Mouse (Mus musculus) Muller cell, postnatal 12 days (primary cell): ENCODE results near the gene Slco3a1.

Experiments
- DNase-seq: peaks from one replicate; pipeline ENCODE4 v3.0.0-alpha.2; 2015; ENCODE audit errors: inconsistent ontology term

Slco3a1 gene

DNA sequence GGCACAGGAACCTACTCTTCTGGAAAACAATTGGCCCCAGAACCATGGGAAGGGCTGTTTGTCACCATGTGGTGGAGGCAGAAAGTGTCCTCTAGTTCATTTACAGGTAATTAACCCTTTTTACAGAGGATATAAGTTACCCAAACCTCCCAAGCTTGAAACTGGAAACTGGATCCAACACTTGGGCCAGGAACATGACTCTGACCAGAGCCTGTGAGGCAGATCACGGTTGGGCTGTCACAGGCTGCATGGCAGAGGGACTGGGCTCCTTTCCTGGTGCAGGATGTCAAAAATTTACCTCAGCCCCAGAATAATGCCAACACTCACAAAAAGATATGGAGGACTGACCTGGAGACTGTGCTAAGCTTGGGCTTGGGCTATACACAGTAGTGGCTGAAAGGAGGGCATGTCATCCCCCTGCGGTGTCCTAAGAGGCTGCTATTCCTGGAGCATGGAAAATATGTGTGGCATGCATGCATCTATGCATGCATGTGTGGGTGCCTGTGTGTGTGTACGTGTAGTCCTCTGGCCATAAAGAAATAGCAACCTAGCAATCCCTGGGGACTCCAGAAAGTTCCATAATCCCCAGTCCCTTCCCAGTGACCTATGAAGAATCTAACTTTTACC is 171.4 kb downstream of the Slco3a1 start:
- no peak for DNase-seq

DNA sequence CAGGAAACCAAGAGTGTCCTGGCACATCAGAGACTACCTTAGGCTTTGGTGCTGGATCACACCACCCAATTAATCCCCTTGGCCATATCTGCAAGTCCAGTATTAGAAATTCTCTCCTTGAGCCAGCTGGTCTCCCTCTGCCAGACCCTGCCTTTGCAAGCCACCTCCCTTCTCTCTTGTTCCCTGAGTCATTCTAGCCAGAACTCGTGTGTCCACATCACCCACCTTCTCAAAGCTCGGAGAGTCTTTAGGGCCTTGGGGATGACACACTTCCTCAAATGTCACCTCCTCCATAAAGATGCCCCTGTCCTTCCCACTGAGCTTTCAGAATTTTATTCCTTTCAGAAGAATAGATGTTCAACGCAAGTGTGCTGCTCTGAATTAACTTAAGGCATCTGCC is 172.3 kb downstream of the Slco3a1 start:
- peak; percentile 51 for DNase-seq

DNA sequence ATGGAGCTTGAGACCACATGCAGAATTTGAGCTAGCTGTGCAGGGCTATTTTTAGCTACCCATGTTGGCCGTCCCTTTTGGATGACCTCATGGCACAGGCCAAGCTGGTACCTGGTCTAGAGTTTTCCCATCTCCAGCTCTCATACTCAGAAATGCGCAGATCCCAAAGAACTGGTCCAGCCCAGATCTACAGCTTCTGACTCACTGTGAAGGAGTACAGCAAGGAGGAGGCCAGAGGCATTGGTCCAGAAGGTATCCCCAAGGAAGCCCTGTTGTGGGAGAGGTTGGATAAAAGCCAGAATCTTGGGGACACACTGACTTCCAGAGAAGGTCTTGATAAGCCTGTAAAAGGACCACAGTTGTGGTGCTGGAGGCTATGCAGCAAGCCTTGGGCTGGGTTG is 172.7 kb downstream of the Slco3a1 start:
- DNase-seq: peak; percentile 22

DNA sequence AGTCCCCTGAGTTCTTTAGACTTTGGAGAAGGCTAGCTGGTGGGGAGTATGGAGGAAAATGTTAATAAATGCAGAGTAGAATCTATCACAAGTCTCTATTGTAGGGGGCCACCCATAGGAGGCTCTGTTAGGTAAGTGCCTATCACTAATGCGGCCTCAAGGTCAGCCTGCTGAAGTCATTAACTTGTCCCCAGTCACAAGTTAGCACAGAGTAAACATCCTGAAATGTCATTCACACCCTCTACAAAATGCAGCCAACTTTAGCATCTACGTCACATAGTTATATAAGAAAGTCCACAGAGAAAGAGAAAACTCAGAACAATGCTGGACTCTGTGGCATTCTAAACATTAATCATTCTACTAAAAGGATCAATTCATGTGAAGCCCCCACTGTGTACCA is 173.5 kb downstream of the Slco3a1 start:
- DNase-seq: no peak

DNA sequence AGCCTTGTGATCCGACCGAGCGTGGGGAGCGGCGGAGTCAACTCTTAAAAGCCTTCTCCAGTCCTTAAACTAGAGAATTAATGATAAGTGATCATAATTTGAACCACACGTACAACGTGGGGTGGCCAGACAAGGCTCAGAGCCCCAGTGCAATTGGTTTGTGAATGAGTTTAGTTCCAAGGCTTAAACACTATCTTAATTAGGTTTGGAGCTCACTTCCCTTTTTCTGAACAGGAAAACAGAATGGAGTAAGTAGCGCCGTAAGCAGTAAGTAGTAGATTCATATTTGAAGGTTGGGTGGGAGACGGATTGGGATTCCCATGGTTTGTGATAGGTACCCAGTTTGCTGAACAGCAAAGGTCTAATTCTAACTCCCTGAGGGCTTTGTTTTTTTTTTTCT is 176.7 kb downstream of the Slco3a1 start:
- DNase-seq: no peak

DNA sequence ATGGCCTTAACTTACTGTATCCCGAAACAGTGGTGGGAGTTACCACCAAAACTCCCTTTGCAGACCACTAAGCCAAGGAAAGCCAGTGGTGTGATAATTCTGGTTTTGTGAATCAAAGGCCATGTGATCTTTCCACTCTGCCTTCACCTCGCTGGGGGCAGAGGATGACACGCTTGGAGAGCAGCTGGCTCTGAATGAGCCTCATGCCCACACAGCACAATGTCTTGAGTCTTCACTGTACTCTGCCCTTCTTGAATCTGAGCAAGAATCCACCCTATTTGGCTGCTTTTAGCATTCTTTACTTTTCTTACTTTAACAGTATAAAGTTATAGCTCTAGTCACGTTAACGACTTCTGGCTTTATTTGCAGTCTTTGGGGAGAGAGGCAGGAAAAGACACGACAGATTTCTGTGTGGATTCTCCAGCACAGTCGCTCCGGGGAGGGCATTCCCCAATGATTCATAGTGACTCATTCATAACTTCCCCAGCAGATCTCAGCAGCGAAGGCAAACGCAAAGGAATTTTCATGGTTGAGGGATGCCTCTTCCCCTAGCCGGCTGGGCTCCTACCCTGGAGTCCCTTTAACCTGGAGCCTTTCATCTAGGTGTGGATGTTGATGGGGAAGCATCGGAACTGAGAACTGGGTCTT is 178.1 kb downstream of the Slco3a1 start:
- peak; percentile 91 for DNase-seq

DNA sequence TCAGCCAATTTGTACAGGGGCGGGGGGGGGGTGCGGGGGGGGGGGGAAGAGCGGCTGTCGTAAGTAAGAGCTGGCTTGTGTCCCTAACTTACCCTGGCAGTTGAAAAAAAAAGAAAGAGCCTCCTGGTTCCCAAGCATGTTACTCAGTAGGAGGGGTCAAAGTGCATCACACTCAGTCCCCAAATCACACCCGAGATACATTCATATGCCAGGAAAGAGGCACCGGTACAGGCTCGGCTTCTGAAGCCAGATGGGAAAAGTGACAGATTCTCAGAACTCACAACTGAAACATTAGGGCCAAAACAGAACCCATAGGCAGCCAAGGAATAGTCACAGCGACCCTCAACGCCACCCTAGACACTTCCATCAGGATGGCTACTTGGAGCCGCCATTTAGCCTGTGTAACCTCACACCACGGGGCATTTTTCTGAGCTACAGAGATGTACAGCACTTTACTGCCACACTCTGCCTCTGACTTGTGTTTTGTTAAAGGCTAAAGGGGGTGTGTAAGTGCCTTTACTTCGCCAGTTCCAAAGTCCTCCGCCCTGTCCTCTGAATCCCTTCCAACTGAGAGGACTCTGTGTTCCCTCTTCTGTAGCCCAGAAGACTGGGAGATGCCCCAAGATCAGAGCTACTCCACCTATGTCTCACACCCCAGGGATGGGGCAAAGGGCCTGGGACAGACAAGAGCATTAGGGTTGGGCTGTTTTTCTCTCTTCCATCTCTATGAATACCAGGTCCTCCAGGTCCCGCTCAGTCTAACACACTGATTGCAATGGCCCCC is 179.2 kb downstream of the Slco3a1 start:
- no peak for DNase-seq

DNA sequence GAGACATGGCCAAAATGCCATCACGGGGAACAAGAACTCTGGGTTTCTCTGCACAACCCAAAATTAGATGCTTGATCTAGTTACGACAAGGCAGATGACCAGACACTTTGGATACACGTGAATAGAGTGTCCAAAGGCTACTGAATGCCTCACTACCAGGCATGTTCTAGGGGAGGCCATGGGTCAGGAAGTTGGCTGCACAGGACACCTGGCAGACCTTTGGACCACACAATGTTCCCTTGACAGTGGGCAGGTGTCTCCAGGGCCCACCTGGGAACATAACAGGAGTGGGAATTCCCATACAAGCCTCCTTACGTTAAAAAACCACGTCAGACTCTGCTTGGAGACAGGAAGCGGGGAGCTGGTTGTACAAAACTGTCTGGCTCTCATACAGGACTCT is 181.5 kb downstream of the Slco3a1 start:
- DNase-seq: no peak

DNA sequence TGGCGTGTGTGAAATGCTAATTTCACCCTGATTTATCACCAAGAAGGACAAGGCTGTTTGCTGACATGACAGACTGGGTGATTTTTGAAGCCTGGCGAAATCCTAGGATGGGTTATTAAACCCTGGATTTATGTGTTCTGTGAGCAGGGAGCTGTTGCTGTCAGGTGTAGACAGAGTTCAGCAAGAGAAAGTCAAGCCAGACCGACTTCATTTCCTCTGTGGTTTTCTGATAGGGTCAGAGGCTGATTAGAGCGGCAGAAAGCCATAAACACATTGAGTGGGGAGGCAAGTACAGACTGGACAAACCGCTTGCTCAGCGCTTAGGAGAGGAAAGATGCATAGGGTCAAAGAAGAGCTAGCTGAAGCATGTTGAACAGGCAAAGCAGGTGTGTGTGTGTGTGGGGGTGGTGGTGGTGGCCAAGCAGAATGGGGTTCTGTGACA is 182.4 kb downstream of the Slco3a1 start:
- no peak for DNase-seq

DNA sequence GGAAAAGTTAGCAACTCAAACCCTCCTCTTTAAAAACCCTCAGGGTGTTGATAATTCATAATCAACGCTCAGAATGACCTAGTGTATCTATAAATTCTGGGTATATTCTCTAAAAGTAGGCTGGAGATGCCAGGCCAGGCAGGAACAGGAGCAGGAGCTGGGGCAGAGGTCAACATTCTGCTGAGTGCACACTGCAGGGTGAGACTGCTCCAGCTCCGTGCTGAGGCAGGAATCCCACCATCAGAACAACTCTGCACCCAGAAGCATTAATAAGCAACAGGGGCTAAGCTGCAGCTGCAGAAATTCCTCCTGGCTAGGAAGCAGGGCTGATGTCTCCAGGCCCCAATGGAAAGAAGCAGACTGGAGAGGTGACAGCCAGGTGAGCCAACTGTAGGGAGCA is 182.9 kb downstream of the Slco3a1 start:
- DNase-seq: no peak

DNA sequence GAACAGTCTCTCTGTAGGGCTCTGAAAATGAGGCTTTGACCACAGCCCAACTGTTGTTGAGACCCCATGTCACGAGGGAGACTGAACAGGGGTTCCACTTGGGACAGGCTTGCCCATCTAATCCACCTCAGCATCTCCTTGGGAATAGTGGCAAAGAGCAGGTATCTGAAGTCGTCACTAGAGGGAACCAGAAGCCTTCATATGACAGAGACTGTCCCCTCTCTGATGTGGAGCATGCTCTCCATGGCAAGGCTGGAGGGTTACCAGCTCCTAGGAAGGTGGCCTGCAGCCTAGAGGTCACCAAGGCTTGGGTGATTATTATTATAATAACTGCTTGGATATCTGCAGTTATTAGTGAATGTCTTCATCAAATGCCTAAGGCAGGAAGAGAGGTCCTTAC is 183.4 kb downstream of the Slco3a1 start:
- peak; percentile 57 for DNase-seq

DNA sequence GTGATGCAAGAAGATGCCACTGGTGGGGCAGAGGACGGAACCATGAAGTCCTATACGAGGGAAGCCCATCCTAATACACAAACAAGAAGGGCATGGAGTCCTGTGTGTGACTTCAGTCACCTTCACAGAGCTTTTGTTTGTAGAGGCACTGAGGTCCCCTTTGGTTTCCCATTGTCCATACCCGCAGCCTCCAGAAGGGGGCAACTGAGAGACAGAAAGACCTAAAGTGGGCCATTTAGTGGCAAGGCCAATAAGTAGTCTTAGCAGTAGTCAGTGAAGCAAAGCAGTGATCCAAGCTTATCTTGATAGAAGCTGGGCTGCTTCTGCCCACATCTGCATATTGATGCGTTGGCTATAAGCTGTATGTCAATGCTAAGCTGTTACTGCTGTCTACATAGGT is 184.9 kb downstream of the Slco3a1 start:
- DNase-seq: no peak

DNA sequence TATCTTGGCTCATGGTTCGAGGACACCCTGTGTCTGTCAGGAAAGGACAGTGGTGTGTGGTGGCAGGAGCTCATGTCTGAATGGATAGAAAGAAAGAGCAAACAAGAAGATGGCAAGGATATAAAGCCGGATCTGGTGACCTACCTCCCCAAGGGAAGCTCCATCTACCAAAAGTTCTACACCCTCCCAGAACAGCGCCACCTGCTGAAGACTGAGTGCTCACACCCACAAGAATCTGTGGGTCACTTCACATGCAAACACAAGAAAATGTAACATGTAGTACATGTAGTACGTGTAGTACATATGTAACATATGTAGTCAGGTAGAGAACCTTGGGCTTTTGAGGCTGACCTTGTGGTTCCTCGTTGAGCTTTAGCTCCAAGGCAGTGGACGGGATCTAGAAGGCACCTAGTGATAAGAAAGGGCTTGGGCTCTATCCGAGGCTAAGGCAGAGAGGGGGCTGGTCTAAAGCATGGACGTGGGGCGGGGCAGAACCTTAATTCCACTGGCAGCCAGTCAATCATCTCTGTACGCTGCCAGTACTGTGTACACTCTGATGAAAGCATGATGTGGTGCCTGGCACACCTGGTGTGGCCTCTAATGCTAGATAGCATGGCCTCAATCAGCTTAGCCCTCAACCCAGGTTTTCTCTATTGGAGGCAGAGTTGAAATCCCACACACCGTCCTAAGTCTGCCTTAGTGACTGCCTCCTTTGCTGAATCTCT is 186.2 kb downstream of the Slco3a1 start:
- no peak for DNase-seq

DNA sequence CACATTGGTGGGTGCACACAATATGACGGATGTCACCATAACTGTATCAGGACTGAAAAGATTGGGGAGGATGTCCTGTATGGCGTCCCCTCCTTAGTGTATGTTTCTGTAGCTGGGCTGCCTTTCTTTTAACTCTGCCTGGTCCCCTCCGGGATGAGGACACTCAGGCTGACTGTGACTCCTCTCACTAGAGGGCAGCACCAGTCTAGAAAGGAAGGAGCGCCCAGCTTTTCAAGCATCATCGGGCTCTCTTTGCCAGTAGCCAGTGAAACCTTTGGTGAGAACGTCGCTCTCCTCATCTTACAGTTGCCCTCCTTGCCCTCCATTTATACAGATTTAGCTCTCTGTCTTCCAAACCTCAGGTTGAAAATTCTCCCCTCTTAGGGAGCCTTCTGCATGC is 187.2 kb downstream of the Slco3a1 start:
- DNase-seq: no peak

DNA sequence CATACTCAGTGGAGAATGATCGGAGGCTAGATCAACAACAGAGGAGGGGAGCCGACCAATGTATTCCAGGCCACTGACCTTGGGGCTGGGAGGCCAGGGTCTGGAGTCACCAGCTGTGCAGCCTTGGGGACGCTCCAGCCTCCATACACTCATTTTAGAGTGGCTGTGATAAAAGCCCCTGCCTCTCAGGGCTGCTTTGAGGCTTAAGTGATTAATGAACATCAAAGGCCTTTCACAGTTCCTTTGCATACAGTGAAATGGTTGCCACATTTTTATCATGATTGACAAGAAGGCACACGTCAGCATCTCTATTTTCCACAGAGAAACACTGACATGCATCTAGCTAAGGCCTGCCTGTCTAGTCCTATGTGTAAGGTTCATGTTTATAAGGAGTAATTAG is 189.0 kb downstream of the Slco3a1 start:
- DNase-seq: no peak

DNA sequence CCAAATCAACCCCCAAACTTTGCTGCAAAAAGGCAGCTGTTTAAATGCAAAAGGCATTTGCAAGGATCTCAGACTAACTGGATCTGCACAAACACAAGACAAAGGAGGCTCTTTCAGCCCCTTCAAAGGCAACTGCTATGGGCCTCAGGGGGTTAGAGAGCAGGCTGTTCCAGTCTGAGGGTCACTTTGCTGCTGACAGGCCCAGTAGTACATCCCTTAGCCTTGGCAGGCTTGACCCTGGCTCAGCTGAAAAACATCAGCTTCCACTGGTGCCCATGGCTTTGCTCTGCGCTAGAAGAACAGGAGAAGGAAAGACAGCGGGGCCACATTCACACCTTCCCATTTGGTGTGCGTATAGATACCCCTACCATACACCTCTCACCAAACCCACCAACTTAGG is 189.6 kb downstream of the Slco3a1 start:
- no peak for DNase-seq

DNA sequence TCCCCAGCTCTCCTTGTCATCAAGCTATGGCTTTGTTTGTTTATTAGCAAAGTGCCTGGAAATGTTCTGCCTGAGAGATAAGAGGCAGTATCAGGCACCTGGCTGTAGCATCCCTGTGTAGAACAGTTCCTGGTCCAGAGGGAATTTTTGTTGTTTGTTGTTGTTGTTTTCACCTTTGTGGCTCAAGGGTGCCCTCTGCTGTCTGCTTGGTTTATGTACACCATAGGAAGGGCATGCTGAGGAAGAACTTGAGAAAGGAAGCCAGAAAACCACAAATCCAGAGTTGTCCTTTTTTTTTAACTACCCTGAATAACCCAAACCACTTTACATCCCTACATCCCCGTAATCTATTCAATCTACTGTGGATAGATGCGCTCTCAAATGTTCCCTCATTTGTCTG is 191.1 kb downstream of the Slco3a1 start:
- DNase-seq: no peak

DNA sequence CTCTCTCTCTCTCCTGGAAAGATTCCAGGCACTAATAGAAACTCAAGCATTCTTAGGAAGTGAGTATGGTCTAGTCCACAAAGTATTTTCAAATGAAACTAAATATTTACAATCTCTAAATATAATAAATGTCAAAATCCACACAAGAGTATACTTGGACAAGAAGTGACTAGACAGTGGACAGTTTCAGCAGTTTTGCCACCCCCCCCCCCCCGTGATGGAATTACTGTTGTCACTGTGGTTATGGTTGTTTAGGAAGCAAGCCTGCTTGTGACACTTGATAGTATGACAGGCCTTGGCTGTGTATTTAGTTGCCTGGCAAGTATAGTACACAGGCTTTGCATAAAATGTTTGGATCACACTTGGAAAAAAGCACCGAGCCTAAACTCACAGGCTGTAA is 192.9 kb downstream of the Slco3a1 start:
- no peak for DNase-seq

DNA sequence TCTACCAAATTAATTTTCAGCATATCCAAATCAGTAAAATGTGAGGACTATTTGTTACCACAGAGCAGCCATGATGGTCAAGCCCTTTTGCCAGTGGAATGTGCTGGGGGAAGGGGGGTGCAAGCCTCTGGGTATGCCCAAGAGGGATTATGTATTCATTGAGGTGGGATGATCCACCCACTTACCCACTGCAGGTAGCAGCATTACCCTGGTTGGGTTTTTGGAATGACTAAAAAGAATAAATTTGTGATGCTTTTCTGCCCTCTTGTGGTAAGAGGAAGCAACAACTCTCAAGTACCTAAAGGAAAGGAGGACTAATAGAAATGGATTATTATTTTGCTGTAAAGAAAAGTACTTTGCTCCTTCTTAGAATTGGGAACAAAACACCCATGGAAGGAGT is 197.6 kb downstream of the Slco3a1 start:
- DNase-seq: peak; percentile 22

DNA sequence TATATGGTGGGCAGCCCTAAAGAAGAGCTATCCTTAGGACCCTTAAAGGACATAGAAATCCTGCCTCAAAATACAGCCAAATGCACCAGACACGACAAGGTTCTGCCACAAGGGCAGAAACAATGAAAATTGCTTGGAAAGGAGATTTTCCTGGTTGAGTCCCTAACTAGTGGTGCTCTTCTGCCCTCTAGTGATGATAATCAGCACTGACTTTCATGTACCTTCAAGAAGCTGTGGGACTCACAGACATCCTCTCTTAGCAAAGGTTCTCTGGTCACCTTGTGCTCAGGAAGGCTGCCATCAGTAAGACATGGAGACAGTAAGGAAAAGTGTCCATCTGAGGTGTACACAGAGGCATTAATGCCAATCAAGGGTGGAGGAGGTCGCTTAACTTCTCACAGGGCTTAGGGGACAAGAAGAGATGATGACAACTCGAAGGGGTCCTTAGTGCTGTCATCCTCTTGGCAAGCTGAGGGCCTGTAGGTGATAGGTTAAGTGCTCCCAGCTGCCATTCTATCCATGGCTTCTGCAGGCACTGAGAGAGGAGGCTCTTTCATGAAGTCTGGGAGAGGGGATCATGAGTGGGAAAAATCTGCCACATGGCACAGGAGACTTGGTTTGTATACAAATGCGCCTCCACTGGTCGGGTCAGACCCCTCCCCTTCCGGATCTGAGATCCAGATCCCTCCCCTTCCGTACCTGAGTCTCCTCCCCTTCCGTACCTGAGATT is 199.9 kb downstream of the Slco3a1 start:
- DNase-seq: peak; percentile 62

DNA sequence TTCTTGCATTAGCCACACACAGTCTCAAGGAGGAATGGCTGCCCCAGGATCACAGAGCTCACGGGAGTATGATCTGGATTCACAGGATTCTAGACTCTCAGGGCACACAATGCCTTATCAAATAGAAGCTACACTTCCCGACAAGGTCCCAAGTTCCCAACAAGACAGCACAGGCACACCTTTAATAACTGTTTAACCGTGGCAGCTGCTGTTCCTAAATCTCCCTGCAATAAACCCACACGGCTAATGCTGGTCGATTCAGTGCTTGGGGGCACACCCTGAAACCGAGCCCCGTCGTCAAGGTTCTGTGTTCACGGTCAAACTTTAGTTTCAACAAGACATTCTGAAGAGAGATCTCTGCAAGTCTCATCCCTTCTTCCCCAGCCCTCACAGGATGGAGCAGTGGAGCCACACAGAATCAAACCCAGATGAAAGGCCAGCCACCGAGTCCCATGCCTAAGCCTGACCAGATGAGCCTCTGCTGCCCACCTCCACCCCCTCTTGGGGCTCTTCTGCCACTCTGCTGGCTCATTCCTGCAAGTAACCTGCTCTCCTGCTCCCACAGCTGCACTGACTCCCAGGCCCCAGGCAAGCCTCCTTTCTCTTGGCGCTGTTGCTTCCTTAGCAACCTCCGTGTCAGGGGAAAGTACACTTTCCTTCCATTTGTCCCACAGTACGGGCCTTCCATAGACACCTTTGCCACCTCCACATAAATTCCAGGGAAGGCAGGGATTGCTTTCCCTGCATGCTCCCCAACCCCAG is 200.7 kb downstream of the Slco3a1 start:
- peak; percentile 24 for DNase-seq
